Mouse (Mus musculus): ENCODE data around the gene Exoc7. TPM values are rescaled to one million over a fixed set of nuclear protein-coding genes. Genes with fewer than 3 reads are reported as not detected.

Gene Exoc7
- polyA plus RNA-seq, 1 experiment from 2014 or later, result 116 TPM

- no peaks in the 10 kb centered on the region for H3K36me3 ChIP-seq (ENCODE audit: control insufficient read depth, insufficient read depth)
- ATAC-seq, result no peak
- H3K4me1 ChIP-seq (replicated peaks; ENCODE audit: control insufficient read depth, insufficient read depth, low read length), result peaks cover 23% of the 10 kb centered on the region
- H3K4me2 ChIP-seq (ENCODE audit: low read length), result no peak overlapping the region
- H3K9me3 ChIP-seq (ENCODE audit: control insufficient read depth, low read length), result no peaks in the 10 kb centered on the region
- H3K27me3 ChIP-seq (replicated peaks; ENCODE audit: control insufficient read depth, insufficient read depth, low read length), result no peaks in the 10 kb centered on the region
- no peak overlapping the region for H3K9ac ChIP-seq (replicated peaks; ENCODE audit: low read depth, low read length)
- no peak overlapping the region for H3K27ac ChIP-seq (ENCODE audit: low read length)
- no peak overlapping the region for H3K4me3 ChIP-seq (replicated peaks; ENCODE audit: low read length)
- WGBS, result 78% methylated on average over 7 of the region's 7 CpGs
These were observed 20.1 kb upstream of the Exoc7 start for GRCm38 (mm10) chr11:116326963-116327603.

GRCm38 (mm10) chr11:116318719-116319659, 12.0 kb upstream of the Exoc7 start:
- no peak overlapping the region for H3K27ac ChIP-seq (ENCODE audit: low read length)
- H3K4me1 ChIP-seq (replicated peaks; ENCODE audit: control insufficient read depth, insufficient read depth, low read length), result peaks cover 5% of the 10 kb centered on the region
- H3K36me3 ChIP-seq (ENCODE audit: control insufficient read depth, insufficient read depth), result no peaks in the 10 kb centered on the region
- no peaks in the 10 kb centered on the region for H3K27me3 ChIP-seq (replicated peaks; ENCODE audit: control insufficient read depth, insufficient read depth, low read length)
- peak overlapping the region; percentile 39 for H3K4me3 ChIP-seq (replicated peaks; ENCODE audit: low read length)
- 3% methylated on average over 41 of the region's 41 CpGs for WGBS
- peak overlapping the region; percentile 59 for H3K9ac ChIP-seq (replicated peaks; ENCODE audit: low read depth, low read length)
- H3K4me2 ChIP-seq (ENCODE audit: low read length), result peak overlapping the region; percentile 88
- ATAC-seq, result peak; percentile 88
- no peaks in the 10 kb centered on the region for H3K9me3 ChIP-seq (ENCODE audit: control insufficient read depth, low read length)

GRCm38 (mm10) chr11:116312359-116312758, 5.3 kb upstream of the Exoc7 start:
- Histone ChIP-seq H3K9me3 (ENCODE audit: control insufficient read depth, low read length) (no peaks in the 10 kb centered on the region), H3K4me2 (ENCODE audit: low read length) (no peak overlapping the region), H3K9ac (replicated peaks; ENCODE audit: low read depth, low read length) (no peak overlapping the region), H3K27me3 (replicated peaks; ENCODE audit: control insufficient read depth, insufficient read depth, low read length) (no peaks in the 10 kb centered on the region), H3K27ac (ENCODE audit: low read length) (no peak overlapping the region), H3K4me1 (replicated peaks; ENCODE audit: control insufficient read depth, insufficient read depth, low read length) (peaks cover 8% of the 10 kb centered on the region), H3K4me3 (replicated peaks; ENCODE audit: low read length) (no peak overlapping the region), H3K36me3 (ENCODE audit: control insufficient read depth, insufficient read depth) (no peaks in the 10 kb centered on the region)
- 65% methylated on average over 8 of the region's 8 CpGs for WGBS
- no peak for ATAC-seq

GRCm38 (mm10) chr11:116311169-116311568, 4.1 kb upstream of the Exoc7 start:
- Histone ChIP-seq H3K9me3 (ENCODE audit: control insufficient read depth, low read length) (no peaks in the 10 kb centered on the region), H3K4me1 (replicated peaks; ENCODE audit: control insufficient read depth, insufficient read depth, low read length) (peaks cover 11% of the 10 kb centered on the region), H3K4me2 (ENCODE audit: low read length) (no peak overlapping the region), H3K9ac (replicated peaks; ENCODE audit: low read depth, low read length) (no peak overlapping the region), H3K27ac (ENCODE audit: low read length) (no peak overlapping the region), H3K4me3 (replicated peaks; ENCODE audit: low read length) (no peak overlapping the region), H3K27me3 (replicated peaks; ENCODE audit: control insufficient read depth, insufficient read depth, low read length) (no peaks in the 10 kb centered on the region), H3K36me3 (ENCODE audit: control insufficient read depth, insufficient read depth) (no peaks in the 10 kb centered on the region)
- no peak for ATAC-seq
- WGBS, result 31% methylated on average over 8 of the region's 8 CpGs

- WGBS, result 59% methylated on average over 3 of the region's 3 CpGs
- no peak overlapping the region for H3K4me3 ChIP-seq (replicated peaks; ENCODE audit: low read length)
- 0 out of 2 replicates have a peak, but pooled peaks cover 2% of the 10 kb centered on the region for H3K9me3 ChIP-seq (ENCODE audit: control insufficient read depth, low read length)
- no peak overlapping the region for H3K9ac ChIP-seq (replicated peaks; ENCODE audit: low read depth, low read length)
- no peak overlapping the region for H3K27ac ChIP-seq (ENCODE audit: low read length)
- no peak overlapping the region for H3K4me2 ChIP-seq (ENCODE audit: low read length)
- H3K4me1 ChIP-seq (replicated peaks; ENCODE audit: control insufficient read depth, insufficient read depth, low read length), result peaks cover 17% of the 10 kb centered on the region
- no peaks in the 10 kb centered on the region for H3K27me3 ChIP-seq (replicated peaks; ENCODE audit: control insufficient read depth, insufficient read depth, low read length)
- H3K36me3 ChIP-seq (ENCODE audit: control insufficient read depth, insufficient read depth), result peaks cover 4% of the 10 kb centered on the region
- no peak for ATAC-seq
These were observed 2.6 kb upstream of the Exoc7 start for GRCm38 (mm10) chr11:116309601-116310000.

- no peak overlapping the region for H3K4me2 ChIP-seq (ENCODE audit: low read length)
- H3K9me3 ChIP-seq (ENCODE audit: control insufficient read depth, low read length), result 0 out of 2 replicates have a peak, but pooled peaks cover 2% of the 10 kb centered on the region
- peaks cover 19% of the 10 kb centered on the region for H3K36me3 ChIP-seq (ENCODE audit: control insufficient read depth, insufficient read depth)
- H3K4me3 ChIP-seq (replicated peaks; ENCODE audit: low read length), result no peak overlapping the region
- no peaks in the 10 kb centered on the region for H3K27me3 ChIP-seq (replicated peaks; ENCODE audit: control insufficient read depth, insufficient read depth, low read length)
- H3K9ac ChIP-seq (replicated peaks; ENCODE audit: low read depth, low read length), result no peak overlapping the region
- no peak overlapping the region for H3K27ac ChIP-seq (ENCODE audit: low read length)
- WGBS, result 92% methylated on average over 12 of the region's 12 CpGs
- no peak for ATAC-seq
- peaks cover 17% of the 10 kb centered on the region for H3K4me1 ChIP-seq (replicated peaks; ENCODE audit: control insufficient read depth, insufficient read depth, low read length)
These were observed 914 bp upstream of the Exoc7 start for GRCm38 (mm10) chr11:116307762-116308531.

GRCm38 (mm10) chr11:116306126-116306982, 679 bp downstream of the Exoc7 start:
- peak overlapping the region; percentile 81 for H3K9ac ChIP-seq (replicated peaks; ENCODE audit: low read depth, low read length)
- WGBS, result 2% methylated on average over 52 of the region's 53 CpGs
- peaks cover 13% of the 10 kb centered on the region for H3K4me1 ChIP-seq (replicated peaks; ENCODE audit: control insufficient read depth, insufficient read depth, low read length)
- H3K4me3 ChIP-seq (replicated peaks; ENCODE audit: low read length), result peak overlapping the region; percentile 80
- peak overlapping the region; percentile 84 for H3K4me2 ChIP-seq (ENCODE audit: low read length)
- H3K36me3 ChIP-seq (ENCODE audit: control insufficient read depth, insufficient read depth), result peaks cover 28% of the 10 kb centered on the region
- H3K9me3 ChIP-seq (ENCODE audit: control insufficient read depth, low read length), result 0 out of 2 replicates have a peak, but pooled peaks cover 2% of the 10 kb centered on the region
- H3K27me3 ChIP-seq (replicated peaks; ENCODE audit: control insufficient read depth, insufficient read depth, low read length), result no peaks in the 10 kb centered on the region
- ATAC-seq, result peak; percentile 96
- H3K27ac ChIP-seq (ENCODE audit: low read length), result peak overlapping the region; percentile 42

- Histone ChIP-seq H3K4me1 (replicated peaks; ENCODE audit: control insufficient read depth, insufficient read depth, low read length) (peaks cover 8% of the 10 kb centered on the region), H3K4me2 (ENCODE audit: low read length) (peak overlapping the region; percentile 84), H3K27ac (ENCODE audit: low read length) (no peak overlapping the region), H3K9ac (replicated peaks; ENCODE audit: low read depth, low read length) (no peak overlapping the region), H3K9me3 (ENCODE audit: control insufficient read depth, low read length) (0 out of 2 replicates have a peak, but pooled peaks cover 2% of the 10 kb centered on the region), H3K27me3 (replicated peaks; ENCODE audit: control insufficient read depth, insufficient read depth, low read length) (no peaks in the 10 kb centered on the region), H3K36me3 (ENCODE audit: control insufficient read depth, insufficient read depth) (peaks cover 33% of the 10 kb centered on the region), H3K4me3 (replicated peaks; ENCODE audit: low read length) (no peak overlapping the region)
- ATAC-seq, result no peak
- 100% methylated on average over 2 of the region's 2 CpGs for WGBS
These were observed 1.6 kb downstream of the Exoc7 start for GRCm38 (mm10) chr11:116305423-116305822.
